Mouse (Mus musculus) adrenal gland (tissue): ENCODE measurements around the gene Pik3c2g.

Source experiments
- intact Hi-C: fragments of 180-260 bp; cut with DNase I; formaldehyde crosslinking; loops from one replicate; pipeline ENCODE4 v1.15.1; 2025
- long read RNA-seq, 2 experiments: library from polyadenylated mRNA; unstranded; transcript quantifications; one replicate each; pipeline ENCODE4 v2.0.0; 2020; ENCODE audit warnings: borderline replicate concordance in 1 of 2; ENCODE audit not compliant: insufficient replicate concordance in 1 of 2

The Pik3c2g gene
- long read RNA-seq, experiment 1, result 0 reads
- long read RNA-seq, experiment 2, result 0 reads

GRCm38 (mm10) chr6:139586892-139587291, at the start of gene Pik3c2g:
Pik3c2g (plus strand) TSS chr6:139587221.
- intact Hi-C loops, result no loop called here

GRCm38 (mm10) chr6:139538469-139538868, 48.6 kb upstream of the Pik3c2g start:
- intact Hi-C loops, result no loop called here

GRCm38 (mm10) chr6:139555537-139556179, 31.4 kb upstream of the Pik3c2g start:
- intact Hi-C loops, result no loop called here

GRCm38 (mm10) chr6:139569211-139569610, 17.8 kb upstream of the Pik3c2g start:
- intact Hi-C loops, result no loop called here

GRCm38 (mm10) chr6:139575854-139576253, 11.2 kb upstream of the Pik3c2g start:
- intact Hi-C loops, result no loop called here

- intact Hi-C loops, result no loop called here
Observed at GRCm38 (mm10) chr6:139576261-139577014, 10.6 kb upstream of the Pik3c2g start.

GRCm38 (mm10) chr6:139577026-139577861, 9.8 kb upstream of the Pik3c2g start:
- intact Hi-C loops, result no loop called here

- intact Hi-C loops, result no loop called here
Observed at GRCm38 (mm10) chr6:139587478-139587877, 457 bp downstream of the Pik3c2g start.

- intact Hi-C loops, result no loop called here
Observed at GRCm38 (mm10) chr6:139588409-139588808, 1.4 kb downstream of the Pik3c2g start.

- intact Hi-C loops, result no loop called here
Observed at GRCm38 (mm10) chr6:139589291-139589690, 2.3 kb downstream of the Pik3c2g start.

GRCm38 (mm10) chr6:139589854-139590253, 2.8 kb downstream of the Pik3c2g start:
- intact Hi-C loops, result no loop called here

- intact Hi-C loops, result no loop called here
Observed at GRCm38 (mm10) chr6:139592081-139592480, 5.1 kb downstream of the Pik3c2g start.

- intact Hi-C loops, result no loop called here
Observed at GRCm38 (mm10) chr6:139596433-139596832, 9.4 kb downstream of the Pik3c2g start.

GRCm38 (mm10) chr6:139599216-139599615, 12.2 kb downstream of the Pik3c2g start:
- intact Hi-C loops, result no loop called here

GRCm38 (mm10) chr6:139618774-139619173, 31.8 kb downstream of the Pik3c2g start:
- intact Hi-C loops, result no loop called here

GRCm38 (mm10) chr6:139624756-139625155, 37.7 kb downstream of the Pik3c2g start:
- intact Hi-C loops, result no loop called here

GRCm38 (mm10) chr6:139634561-139634960, 47.5 kb downstream of the Pik3c2g start:
- intact Hi-C loops, result no loop called here

- intact Hi-C loops, result no loop called here
Observed at GRCm38 (mm10) chr6:139655399-139655798, 68.4 kb downstream of the Pik3c2g start.

- intact Hi-C loops, result no loop called here
Observed at GRCm38 (mm10) chr6:139662462-139662861, 75.4 kb downstream of the Pik3c2g start.

- intact Hi-C loops, result no loop called here
Observed at GRCm38 (mm10) chr6:139718416-139718984, 131.5 kb downstream of the Pik3c2g start.

- intact Hi-C loops, result no loop called here
Observed at GRCm38 (mm10) chr6:139719639-139720221, 132.7 kb downstream of the Pik3c2g start.
